Comparison of ENCODE assay signal across 28 mouse cellular contexts in the genomic region with DNA sequence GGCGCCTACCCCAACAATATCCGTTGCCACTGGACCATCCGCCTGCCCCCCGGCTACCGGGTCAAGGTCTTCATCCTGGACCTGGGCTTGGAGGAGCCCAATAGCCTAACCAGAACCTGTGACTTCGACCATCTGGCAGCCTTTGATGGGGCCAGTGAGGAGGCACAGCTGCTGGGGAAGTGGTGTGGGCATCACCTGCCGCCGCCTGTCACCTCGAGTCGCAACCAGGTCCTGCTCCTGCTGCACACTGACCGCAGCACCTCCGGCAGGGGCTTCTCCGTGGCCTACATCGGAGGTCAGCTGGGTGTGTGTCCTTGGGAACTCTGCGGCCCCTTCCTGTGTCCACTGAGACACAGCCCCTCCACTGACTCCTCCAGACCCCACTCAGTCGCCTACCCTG. TPM values are rescaled to one million over a fixed set of nuclear protein-coding genes. Genes with fewer than 3 reads are reported as not detected.
"Had no signal": no experiment of that assay in that cellular context is flagged by ENCODE, and none has a peak within 500 bp of the region (broad histone marks: within the 10 kb centered on the region; RNA-seq: fewer than 3 reads in every experiment).

No protein-coding gene starts in this region.

- H3K4me3 ChIP-seq: kidney, embryonic 15.5 days; left cerebral cortex, adult 2 months; limb, embryonic 12.5 days; limb, embryonic 15.5 days; stomach, embryonic 15.5 days had no signal

- H3K36me3 ChIP-seq: kidney, embryonic 15.5 days; limb, embryonic 12.5 days; limb, embryonic 15.5 days; stomach, embryonic 15.5 days had no signal

- H3K27ac ChIP-seq: kidney, embryonic 15.5 days; left cerebral cortex, adult 2 months; limb, embryonic 12.5 days; limb, embryonic 15.5 days; liver, embryonic 14.5 days; macrophage; stomach, embryonic 15.5 days had no signal

- H3K9me3 ChIP-seq: kidney, embryonic 15.5 days; limb, embryonic 12.5 days; limb, embryonic 15.5 days; stomach, embryonic 15.5 days had no signal

- H3K4me1 ChIP-seq: stomach, embryonic 15.5 days had no signal

- H3K9ac ChIP-seq: kidney, embryonic 15.5 days; limb, embryonic 12.5 days; limb, embryonic 15.5 days; liver, embryonic 14.5 days; liver, postnatal 0 days; lung, embryonic 14.5 days; stomach, embryonic 15.5 days had no signal

- ATAC-seq: liver, postnatal 0 days; lung, postnatal 0 days had no signal

- H3K4me2 ChIP-seq: kidney, embryonic 15.5 days; limb, embryonic 12.5 days; limb, embryonic 15.5 days; liver, embryonic 11.5 days; lung, embryonic 14.5 days; stomach, embryonic 15.5 days had no signal

- H3K27me3 ChIP-seq: kidney, embryonic 15.5 days; limb, embryonic 12.5 days; limb, embryonic 15.5 days; stomach, embryonic 15.5 days had no signal

- DNase-seq: kidney, adult 11 months; kidney, adult 8-10 months; kidney, postnatal 10 days; kidney, postnatal 36 days; layer of hippocampus, postnatal 36 days; liver, postnatal 0 days; lung, embryonic 14.5 days; midbrain, embryonic 14.5 days; retina, postnatal 1 day; right cerebral cortex, postnatal 25 days; spleen, adult 18-20 months; thymus, postnatal 25 days had no signal

RNA-seq across cellular contexts. Expression of gene Cdcp2, which starts 10.1 kb away (rescaled TPM):
- total RNA-seq: layer of hippocampus, adult 8-10 months; layer of hippocampus, postnatal 10 days; layer of hippocampus, postnatal 36 days; left cerebral cortex, adult 2 months; left cerebral cortex, postnatal 10 days; left cerebral cortex, postnatal 36 days; megakaryocyte, adult 5-6 weeks; neutrophil, adult 5-6 weeks had no signal
- polyA plus RNA-seq: limb, embryonic 12.5 days; limb, embryonic 15.5 days; liver, embryonic 11.5 days; liver, embryonic 14.5 days; liver, postnatal 0 days; lung, embryonic 14.5 days; macrophage; midbrain, embryonic 14.5 days; stomach, embryonic 15.5 days; thymus, postnatal 0 days had no signal
